Mouse (Mus musculus) urinary bladder, postnatal 36 days (tissue): Measurements from ENCODE around the gene Foxl2.
A peak's percentile ranks its signal among the peaks of the same experiment; 100 is the strongest.

Experiments
- DNase-seq, 2 experiments: peaks; one replicate each; pipeline ENCODE4 v3.0.0; 2022; ENCODE audit warnings: low spot score in 2 of 2, mixed read lengths in 1 of 2

The Foxl2 gene

GRCm38 (mm10) chr9:98955103-98955715, at the start of gene Foxl2:
Gene Foxl2 (plus strand): TSS chr9:98955288.
- DNase-seq: no peak

DNA sequence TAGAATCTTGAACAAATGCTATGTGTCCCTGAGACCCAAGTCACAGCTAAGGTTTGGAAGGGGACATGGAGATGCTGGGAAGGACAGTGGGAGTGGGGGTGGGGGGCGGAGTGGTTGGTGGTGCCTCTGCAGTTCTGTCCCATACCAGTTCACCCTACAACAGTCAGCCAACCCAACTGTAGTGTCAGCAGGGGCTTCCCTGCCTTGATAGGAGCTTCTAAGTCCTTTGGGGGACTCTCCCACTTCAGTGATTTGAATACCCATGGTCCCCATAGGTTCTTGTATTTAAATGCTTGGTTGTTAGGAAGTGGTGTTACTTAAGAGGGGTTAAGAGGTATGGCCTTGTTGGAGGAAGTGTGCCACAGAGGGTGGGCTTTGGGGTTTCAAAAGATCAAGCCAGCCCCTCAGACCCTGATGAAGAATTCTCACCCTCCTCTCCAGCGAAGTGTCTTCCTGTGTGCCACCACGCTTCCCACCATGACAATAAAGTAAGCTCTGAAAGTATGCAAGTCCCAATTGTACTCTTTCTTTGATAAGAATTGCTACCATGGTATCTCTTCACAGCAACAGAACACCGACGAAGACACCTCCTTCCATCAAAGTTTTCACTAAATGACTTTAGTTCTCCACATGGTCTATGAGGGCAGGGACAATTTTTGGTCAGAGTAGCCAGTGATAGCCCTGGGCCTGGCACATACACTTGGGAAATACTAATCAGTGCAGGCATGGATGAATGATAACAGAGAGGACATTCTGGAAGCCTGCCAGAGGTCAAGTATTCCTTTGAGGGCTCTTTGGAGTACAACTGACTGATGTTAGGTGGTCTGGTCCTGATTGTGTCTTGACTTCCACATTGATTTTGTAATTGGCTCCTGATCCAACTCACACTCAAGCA, 34.2 kb upstream of the Foxl2 start:
- DNase-seq: no peak

GRCm38 (mm10) chr9:98923119-98923518, 32.0 kb upstream of the Foxl2 start:
- DNase-seq: no peak

- no peak for DNase-seq
Observed at GRCm38 (mm10) chr9:98924183-98924582, 30.9 kb upstream of the Foxl2 start.

GRCm38 (mm10) chr9:98929496-98929895, 25.6 kb upstream of the Foxl2 start:
- DNase-seq: no peak

- no peak for DNase-seq
Observed at GRCm38 (mm10) chr9:98932931-98933330, 22.2 kb upstream of the Foxl2 start.

DNA sequence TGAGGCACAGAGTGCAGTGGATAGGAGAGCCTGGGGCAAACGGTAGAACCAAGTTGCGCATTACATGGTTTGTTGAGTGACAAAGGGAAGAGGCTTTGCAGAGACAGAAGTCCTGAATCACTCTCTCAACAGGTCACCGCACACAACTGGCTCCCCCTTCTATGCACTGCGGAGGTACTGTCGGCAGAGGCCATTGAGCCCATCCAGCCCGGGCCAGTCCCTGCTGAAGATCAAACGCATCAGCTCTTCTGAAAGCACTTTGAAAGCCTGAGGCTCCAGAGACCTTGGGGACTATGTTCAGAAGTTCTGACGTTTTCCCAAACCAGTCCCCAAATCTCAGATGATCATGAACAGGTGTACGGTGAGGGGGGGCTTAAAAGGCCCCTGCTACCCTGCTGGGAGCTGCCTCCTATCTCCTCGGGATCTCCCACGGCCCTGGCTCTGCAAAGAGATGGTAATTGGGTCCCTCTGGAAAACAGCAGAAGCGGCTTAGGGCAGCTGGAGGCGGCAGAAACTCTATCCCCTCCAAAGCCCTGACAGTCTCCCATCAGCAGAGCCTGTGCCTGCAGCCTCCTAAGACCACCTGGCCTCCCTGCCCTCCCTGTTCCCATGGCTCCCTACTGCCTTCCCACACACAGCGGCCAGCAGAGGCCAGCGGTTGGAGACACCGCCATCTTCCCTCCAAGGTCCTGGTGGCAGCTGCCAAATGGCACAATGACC, 19.7 kb upstream of the Foxl2 start:
- no peak for DNase-seq

DNA sequence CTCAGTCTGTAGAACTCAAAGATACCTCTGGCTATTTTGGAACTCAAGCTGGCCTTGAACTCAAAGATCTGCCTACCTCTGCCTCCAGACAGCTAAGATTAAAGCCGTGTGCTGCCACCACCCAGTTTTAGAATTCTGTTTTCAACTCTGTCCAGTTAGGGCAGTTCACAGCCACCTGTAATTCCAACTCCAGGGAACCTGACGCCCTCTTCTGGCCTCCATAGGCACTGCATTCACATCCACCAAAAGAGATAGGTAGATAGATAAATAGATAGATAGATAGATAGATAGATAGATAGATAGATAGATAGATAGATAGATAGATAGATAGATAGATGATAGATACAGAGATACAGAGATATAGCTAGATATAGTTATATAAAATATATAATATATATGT, 15.8 kb upstream of the Foxl2 start:
- no peak for DNase-seq

DNA sequence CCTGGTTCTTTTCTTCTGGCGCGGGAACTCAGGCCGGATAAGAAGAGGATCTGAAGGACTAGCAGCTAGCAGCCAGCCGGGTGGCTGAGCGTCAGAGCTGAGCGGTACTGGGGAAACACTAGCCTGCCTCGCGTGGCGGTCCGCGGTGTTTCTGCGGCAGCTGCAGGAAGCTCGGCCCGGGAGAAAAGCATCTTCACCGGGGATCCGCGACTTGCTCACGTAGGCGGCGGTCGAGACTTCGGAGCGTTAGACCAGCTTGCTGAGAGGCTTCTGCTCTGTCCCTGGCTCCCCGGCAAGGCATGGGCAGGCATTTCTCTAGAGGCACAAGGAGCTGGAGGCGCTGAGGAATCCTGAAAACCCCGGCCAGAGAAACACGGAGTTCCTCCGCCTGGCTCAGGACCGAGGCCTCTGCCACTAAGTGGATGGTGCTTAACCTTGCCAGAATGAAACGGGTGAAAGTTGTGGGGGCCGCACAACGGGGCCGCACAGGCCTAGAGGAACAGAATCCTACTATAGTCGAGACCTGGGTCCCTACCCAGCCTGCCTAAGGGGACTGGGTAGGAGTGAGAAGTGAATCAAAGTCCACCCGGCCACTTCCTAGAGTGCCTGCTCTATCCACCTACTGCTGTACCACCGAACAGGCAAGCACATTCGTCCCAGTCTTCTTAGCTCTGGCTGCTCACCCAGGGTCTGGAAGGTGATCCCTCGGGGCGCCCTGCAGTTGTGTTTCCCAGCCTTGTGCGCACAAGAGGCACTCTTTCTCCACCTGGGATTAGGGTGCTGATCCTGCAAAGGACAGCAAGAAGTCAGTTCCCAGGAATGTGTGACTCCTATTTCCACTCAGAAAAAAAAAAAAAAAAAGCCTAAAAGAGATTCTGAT, 2.7 kb upstream of the Foxl2 start:
- no peak for DNase-seq

DNA sequence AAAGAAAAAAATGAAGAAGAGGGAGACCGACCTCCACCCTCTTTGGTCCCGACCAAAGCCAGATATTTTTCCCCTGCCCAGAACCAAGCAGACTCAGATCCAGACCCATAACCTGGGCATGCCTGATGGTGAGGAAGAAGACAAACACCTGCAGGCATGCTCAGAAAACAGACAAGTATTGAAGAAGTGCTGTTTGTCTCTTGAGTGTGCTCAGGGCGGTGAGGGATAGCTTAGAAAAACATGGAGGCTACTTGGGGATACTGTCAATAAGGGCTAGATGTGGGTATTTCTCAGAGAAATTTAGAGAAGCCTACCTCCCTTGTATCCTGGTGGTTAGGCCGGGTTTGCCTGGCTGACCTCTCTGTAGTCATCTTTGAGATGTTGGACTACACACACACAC, 1.8 kb upstream of the Foxl2 start:
- DNase-seq: no peak

GRCm38 (mm10) chr9:98953830-98954229, 1.3 kb upstream of the Foxl2 start:
- DNase-seq: no peak

- DNase-seq: no peak
Observed at GRCm38 (mm10) chr9:98954391-98955102, 541 bp upstream of the Foxl2 start.

DNA sequence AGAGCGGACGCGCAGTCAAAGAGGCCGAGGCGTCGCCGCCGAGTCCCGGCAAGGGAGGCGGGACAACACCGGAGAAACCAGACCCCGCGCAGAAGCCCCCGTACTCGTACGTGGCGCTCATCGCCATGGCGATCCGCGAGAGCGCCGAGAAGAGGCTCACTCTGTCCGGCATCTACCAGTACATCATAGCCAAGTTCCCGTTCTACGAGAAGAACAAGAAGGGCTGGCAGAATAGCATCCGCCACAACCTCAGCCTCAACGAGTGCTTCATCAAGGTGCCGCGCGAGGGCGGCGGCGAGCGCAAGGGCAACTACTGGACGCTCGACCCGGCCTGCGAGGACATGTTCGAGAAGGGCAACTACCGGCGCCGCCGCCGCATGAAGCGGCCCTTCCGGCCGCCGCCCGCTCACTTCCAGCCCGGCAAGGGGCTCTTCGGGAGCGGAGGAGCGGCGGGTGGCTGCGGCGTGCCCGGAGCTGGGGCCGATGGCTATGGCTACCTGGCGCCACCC, 682 bp downstream of the Foxl2 start:
- peak; percentile 47 to 49 for DNase-seq

DNA sequence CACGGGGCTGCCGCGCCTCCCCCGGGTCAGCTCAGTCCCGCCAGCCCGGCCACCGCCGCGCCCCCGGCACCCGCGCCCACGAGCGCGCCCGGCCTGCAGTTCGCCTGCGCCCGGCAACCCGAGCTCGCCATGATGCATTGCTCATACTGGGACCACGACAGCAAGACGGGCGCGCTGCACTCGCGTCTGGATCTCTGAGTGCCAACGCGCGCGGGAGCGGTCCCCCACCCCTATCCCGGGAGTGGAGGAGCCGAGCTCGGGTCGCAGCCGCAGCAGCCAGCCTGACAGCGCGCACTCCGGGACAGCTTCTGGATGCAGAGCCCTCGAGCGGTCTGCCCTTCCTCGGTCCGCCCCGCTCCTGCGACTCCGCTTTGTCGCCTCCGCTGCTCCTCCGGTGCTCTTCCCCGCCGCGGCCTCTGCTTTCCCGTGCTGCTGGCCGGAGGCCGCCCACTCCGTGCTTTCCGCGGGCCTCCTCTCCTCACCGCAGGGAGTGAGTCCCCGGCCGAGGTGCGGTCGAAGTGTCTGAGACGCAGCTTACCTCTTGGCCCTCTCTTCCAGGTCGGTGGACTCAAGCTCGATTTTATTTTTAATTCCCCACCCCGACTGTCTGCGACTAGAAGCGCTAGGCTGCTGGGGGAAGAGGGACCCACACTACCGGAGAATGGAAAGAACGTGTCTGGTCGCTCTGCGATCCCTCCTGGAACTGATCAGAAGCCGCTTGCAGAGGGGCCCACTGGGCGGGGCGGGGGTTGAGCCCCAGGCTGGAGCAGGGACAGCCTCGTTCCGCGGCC, 1.7 kb downstream of the Foxl2 start:
- peak in 1 of 2 experiments; percentile 21 for DNase-seq

GRCm38 (mm10) chr9:98957751-98958351, 2.8 kb downstream of the Foxl2 start:
- DNase-seq: no peak

DNA sequence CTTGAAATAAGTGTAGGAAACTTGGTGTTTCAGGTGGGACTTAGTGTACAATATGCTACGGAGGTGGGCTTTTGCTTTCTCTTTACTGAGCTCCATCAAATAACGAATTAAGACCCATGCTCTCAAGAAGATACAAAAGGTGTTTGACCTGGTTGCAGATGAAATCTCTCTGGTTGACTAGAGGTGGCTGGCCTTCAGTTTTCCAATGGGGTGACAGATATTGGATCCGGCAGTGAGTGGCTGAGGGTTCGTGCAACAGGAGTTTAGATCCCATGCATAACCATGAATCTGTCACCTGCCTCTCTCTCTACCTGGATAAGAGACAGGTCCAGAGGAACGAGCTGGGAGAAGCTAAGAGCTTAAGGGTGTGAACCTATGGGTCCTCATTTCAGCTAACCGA, 3.5 kb downstream of the Foxl2 start:
- DNase-seq: no peak

GRCm38 (mm10) chr9:98959851-98960250, 4.8 kb downstream of the Foxl2 start:
- DNase-seq: no peak

DNA sequence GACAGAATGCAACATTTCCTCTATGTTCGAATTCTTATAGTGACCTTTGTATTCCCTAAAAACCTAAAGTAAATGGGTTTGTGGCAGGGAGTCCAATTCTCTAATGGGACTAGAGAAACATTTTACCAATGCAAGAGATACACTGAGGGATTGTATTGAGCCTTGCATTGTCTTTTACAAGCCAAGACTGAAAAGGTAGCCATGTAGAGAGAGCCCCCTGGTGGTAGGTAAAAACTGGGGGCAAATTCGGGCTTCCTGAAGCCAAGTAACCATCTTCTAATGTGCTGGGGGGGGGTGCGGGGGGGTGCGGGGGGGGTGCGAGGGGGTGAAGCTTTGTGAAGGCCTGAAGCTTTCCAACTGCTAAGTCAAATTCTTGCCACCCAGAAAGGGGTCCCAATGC, 5.3 kb downstream of the Foxl2 start:
- no peak for DNase-seq
